Mouse (Mus musculus): ENCODE results near the gene Aqp7.

GRCm38 (mm10) chr4:41050726-41051675, 3.1 kb upstream of the Aqp7 start:
- no peak for TF ChIP-seq CTCF (IDR thresholded peaks at IDR 0.05; ENCODE audit: control insufficient read depth, insufficient read depth, insufficient read length)
- no peak for TF ChIP-seq FOSL1 (IDR thresholded peaks at IDR 0.05; ENCODE audit: insufficient read depth, low read length, poor library complexity, severe bottlenecking)
- no peak for TF ChIP-seq MAX (IDR thresholded peaks at IDR 0.05)
